Mouse (Mus musculus) ES-E14 (cell line): ENCODE measurements at regions not wholly inside any gene's neighbourhood (a gene's known extent, or its start where the extent isn't known, plus 50 kb on each side); places are given as distances from the start of the nearest gene placed in this dataset.

Experiments used
- CHD2 ChIP-seq: IDR thresholded peaks from 2 replicates; pipeline ENCODE4 v1.6.1; 2014; ENCODE audit warnings: mild to moderate bottlenecking, low read depth, low read length, inconsistent platforms
- HCFC1 ChIP-seq: IDR thresholded peaks from 2 replicates; pipeline ENCODE4 v1.6.1; 2012; ENCODE audit warnings: low read length, inconsistent platforms, borderline replicate concordance; ENCODE audit not compliant: insufficient read depth
- ZC3H11A ChIP-seq: IDR thresholded peaks from 2 replicates; pipeline ENCODE4 v1.6.1; 2012; ENCODE audit warnings: low read depth, mild to moderate bottlenecking, inconsistent platforms, low read length, borderline replicate concordance
- ZNF384 ChIP-seq: IDR thresholded peaks from 2 replicates; pipeline ENCODE4 v1.6.1; 2012; ENCODE audit warnings: low read depth, low read length, inconsistent platforms

DNA sequence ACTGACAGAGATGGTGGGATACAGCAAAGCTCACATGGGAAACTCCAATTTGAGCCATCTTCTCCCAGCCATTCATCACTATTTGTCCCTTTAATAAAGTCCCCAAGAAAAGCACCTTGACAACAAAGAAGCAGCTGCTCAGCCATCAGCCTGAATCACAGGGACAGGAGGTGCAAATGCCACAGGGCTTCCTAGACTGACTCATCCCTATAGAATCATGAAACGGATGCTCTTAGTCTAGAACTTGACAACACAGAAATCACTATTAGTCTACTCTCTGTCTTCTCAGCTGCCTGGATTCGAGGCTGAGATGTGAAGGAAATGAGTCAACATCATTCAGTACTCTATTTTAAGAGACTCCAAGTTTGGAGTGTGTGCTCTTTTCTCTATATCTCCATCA lies 365.4 kb upstream of the Gm10306 start:
- TF ChIP-seq CHD2 (no peak), ZC3H11A (no peak), HCFC1 (no peak), ZNF384 (no peak)
